Mouse (Mus musculus): ENCODE results near the gene Spsb4.

Gene Spsb4

GRCm38 (mm10) chr9:96994733-96995132 lies 23.9 kb downstream of the Spsb4 start:
- Histone ChIP-seq H3K27me3 (ENCODE audit: insufficient read depth, low read length) (peaks cover 32% of the 10 kb centered on the region), H3K9me3 (ENCODE audit: low read length) (no peaks in the 10 kb centered on the region), H3K4me1 (replicated peaks; ENCODE audit: low read depth, low read length) (peaks cover 29% of the 10 kb centered on the region), H3K4me3 (replicated peaks; ENCODE audit: low read length) (no peak overlapping the region), H3K36me3 (ENCODE audit: insufficient read depth, low read length) (no peaks in the 10 kb centered on the region)
- TF ChIP-seq POU5F1 (IDR thresholded peaks at IDR 0.05; ENCODE audit: borderline replicate concordance, low read length) (no peak), CTCF (conservative IDR thresholded peaks at IDR 0.05; ENCODE audit: low read length) (no peak), NANOG (IDR thresholded peaks at IDR 0.05; ENCODE audit: borderline replicate concordance, low read length) (no peak)

- Histone ChIP-seq H3K36me3 (ENCODE audit: insufficient read depth, low read length) (no peaks in the 10 kb centered on the region), H3K4me1 (replicated peaks; ENCODE audit: low read depth, low read length) (peaks cover 46% of the 10 kb centered on the region), H3K27me3 (ENCODE audit: insufficient read depth, low read length) (peaks cover 20% of the 10 kb centered on the region), H3K9me3 (ENCODE audit: low read length) (no peaks in the 10 kb centered on the region), H3K4me3 (replicated peaks; ENCODE audit: low read length) (no peak overlapping the region)
- TF ChIP-seq NANOG (IDR thresholded peaks at IDR 0.05; ENCODE audit: borderline replicate concordance, low read length) (no peak), POU5F1 (IDR thresholded peaks at IDR 0.05; ENCODE audit: borderline replicate concordance, low read length) (no peak), CTCF (conservative IDR thresholded peaks at IDR 0.05; ENCODE audit: low read length) (no peak)
Observed at GRCm38 (mm10) chr9:96991118-96991517, 27.5 kb downstream of the Spsb4 start.

- TF ChIP-seq CTCF (conservative IDR thresholded peaks at IDR 0.05; ENCODE audit: low read length) (no peak), NANOG (IDR thresholded peaks at IDR 0.05; ENCODE audit: borderline replicate concordance, low read length) (no peak), POU5F1 (IDR thresholded peaks at IDR 0.05; ENCODE audit: borderline replicate concordance, low read length) (no peak)
- no peak overlapping the region for H3K4me3 ChIP-seq (replicated peaks; ENCODE audit: low read length)
- H3K36me3 ChIP-seq (ENCODE audit: insufficient read depth, low read length): no peaks in the 10 kb centered on the region
- no peaks in the 10 kb centered on the region for H3K9me3 ChIP-seq (ENCODE audit: low read length)
- peaks cover 30% of the 10 kb centered on the region for H3K4me1 ChIP-seq (replicated peaks; ENCODE audit: low read depth, low read length)
- H3K27me3 ChIP-seq (ENCODE audit: insufficient read depth, low read length): peaks cover 5% of the 10 kb centered on the region; the same call in 1 of the 2 replicates
Observed at GRCm38 (mm10) chr9:96989389-96989990, 29.2 kb downstream of the Spsb4 start.

GRCm38 (mm10) chr9:96986797-96987473 lies 31.7 kb downstream of the Spsb4 start:
- Histone ChIP-seq H3K9me3 (ENCODE audit: low read length) (no peaks in the 10 kb centered on the region), H3K4me1 (replicated peaks; ENCODE audit: low read depth, low read length) (peaks cover 31% of the 10 kb centered on the region), H3K36me3 (ENCODE audit: insufficient read depth, low read length) (no peaks in the 10 kb centered on the region), H3K27me3 (ENCODE audit: insufficient read depth, low read length) (no peaks in the 10 kb centered on the region), H3K4me3 (replicated peaks; ENCODE audit: low read length) (no peak overlapping the region)
- TF ChIP-seq POU5F1 (IDR thresholded peaks at IDR 0.05; ENCODE audit: borderline replicate concordance, low read length) (no peak), NANOG (IDR thresholded peaks at IDR 0.05; ENCODE audit: borderline replicate concordance, low read length) (no peak), CTCF (conservative IDR thresholded peaks at IDR 0.05; ENCODE audit: low read length) (no peak)

- H3K27me3 ChIP-seq (ENCODE audit: insufficient read depth, low read length): no peaks in the 10 kb centered on the region
- H3K4me1 ChIP-seq (replicated peaks; ENCODE audit: low read depth, low read length): peaks cover 20% of the 10 kb centered on the region
- no peak overlapping the region for H3K4me3 ChIP-seq (replicated peaks; ENCODE audit: low read length)
- H3K36me3 ChIP-seq (ENCODE audit: insufficient read depth, low read length): no peaks in the 10 kb centered on the region
- no peaks in the 10 kb centered on the region for H3K9me3 ChIP-seq (ENCODE audit: low read length)
- TF ChIP-seq NANOG (IDR thresholded peaks at IDR 0.05; ENCODE audit: borderline replicate concordance, low read length): no peak
- no peak for TF ChIP-seq POU5F1 (IDR thresholded peaks at IDR 0.05; ENCODE audit: borderline replicate concordance, low read length)
- TF ChIP-seq CTCF (conservative IDR thresholded peaks at IDR 0.05; ENCODE audit: low read length): no peak
Observed at GRCm38 (mm10) chr9:96984034-96984433, 34.6 kb downstream of the Spsb4 start.

- Histone ChIP-seq H3K36me3 (ENCODE audit: insufficient read depth, low read length) (no peaks in the 10 kb centered on the region), H3K27me3 (ENCODE audit: insufficient read depth, low read length) (no peaks in the 10 kb centered on the region), H3K4me1 (replicated peaks; ENCODE audit: low read depth, low read length) (peaks cover 21% of the 10 kb centered on the region), H3K4me3 (replicated peaks; ENCODE audit: low read length) (no peak overlapping the region), H3K9me3 (ENCODE audit: low read length) (no peaks in the 10 kb centered on the region)
- no peak for TF ChIP-seq POU5F1 (IDR thresholded peaks at IDR 0.05; ENCODE audit: borderline replicate concordance, low read length)
- TF ChIP-seq NANOG (IDR thresholded peaks at IDR 0.05; ENCODE audit: borderline replicate concordance, low read length): no peak
- no peak for TF ChIP-seq CTCF (conservative IDR thresholded peaks at IDR 0.05; ENCODE audit: low read length)
Observed at GRCm38 (mm10) chr9:96982940-96983339, 35.7 kb downstream of the Spsb4 start.

- H3K4me1 ChIP-seq (replicated peaks; ENCODE audit: low read depth, low read length): peaks cover 21% of the 10 kb centered on the region
- no peak overlapping the region for H3K4me3 ChIP-seq (replicated peaks; ENCODE audit: low read length)
- TF ChIP-seq POU5F1 (IDR thresholded peaks at IDR 0.05; ENCODE audit: borderline replicate concordance, low read length) (no peak), CTCF (conservative IDR thresholded peaks at IDR 0.05; ENCODE audit: low read length) (no peak), NANOG (IDR thresholded peaks at IDR 0.05; ENCODE audit: borderline replicate concordance, low read length) (no peak)
- H3K36me3 ChIP-seq (ENCODE audit: insufficient read depth, low read length): no peaks in the 10 kb centered on the region
- H3K9me3 ChIP-seq (ENCODE audit: low read length): no peaks in the 10 kb centered on the region
- H3K27me3 ChIP-seq (ENCODE audit: insufficient read depth, low read length): no peaks in the 10 kb centered on the region
Observed at GRCm38 (mm10) chr9:96982351-96982750, 36.3 kb downstream of the Spsb4 start.

- Histone ChIP-seq H3K27me3 (ENCODE audit: insufficient read depth, low read length) (no peaks in the 10 kb centered on the region), H3K36me3 (ENCODE audit: insufficient read depth, low read length) (no peaks in the 10 kb centered on the region), H3K9me3 (ENCODE audit: low read length) (no peaks in the 10 kb centered on the region), H3K4me1 (replicated peaks; ENCODE audit: low read depth, low read length) (peaks cover 16% of the 10 kb centered on the region), H3K4me3 (replicated peaks; ENCODE audit: low read length) (no peak overlapping the region)
- TF ChIP-seq NANOG (IDR thresholded peaks at IDR 0.05; ENCODE audit: borderline replicate concordance, low read length): no peak
Observed at GRCm38 (mm10) chr9:96981836-96982235, 36.8 kb downstream of the Spsb4 start.

Measured in E14TG2a.4 (cell line).